Mouse (Mus musculus) gonadal fat pad, adult 2 months (tissue): ENCODE measurements at regions not wholly inside any gene's neighbourhood (a gene's known extent, or its start where the extent isn't known, plus 50 kb on each side); places are given as distances from the start of the nearest gene placed in this dataset.

ENCODE experiments used
- DNase-seq: peaks from one replicate; pipeline ENCODE4 v3.0.0-alpha.2; 2012; ENCODE audit warnings: low read depth

GRCm38 (mm10) chr10:17001320-17001719 lies 721.7 kb upstream of the Cited2 start:
- DNase-seq, result no peak

- DNase-seq, result no peak
These were observed 719.7 kb upstream of the Cited2 start for GRCm38 (mm10) chr10:17003123-17003849.

- DNase-seq, result peak; percentile 40
These were observed 714.3 kb upstream of the Cited2 start for GRCm38 (mm10) chr10:17008683-17009082.

- no peak for DNase-seq
These were observed 713.0 kb upstream of the Cited2 start for GRCm38 (mm10) chr10:17010047-17010446.

GRCm38 (mm10) chr10:17011876-17012275 lies 711.1 kb upstream of the Cited2 start:
- DNase-seq, result no peak

GRCm38 (mm10) chr10:17012541-17012975 lies 710.5 kb upstream of the Cited2 start:
- DNase-seq, result no peak

GRCm38 (mm10) chr10:17014826-17015225 lies 708.2 kb upstream of the Cited2 start:
- no peak for DNase-seq

GRCm38 (mm10) chr10:17016854-17017253 lies 706.2 kb upstream of the Cited2 start:
- DNase-seq, result no peak

- DNase-seq, result no peak
These were observed 700.5 kb upstream of the Cited2 start for GRCm38 (mm10) chr10:17022216-17023158.

- DNase-seq, result no peak
These were observed 699.3 kb upstream of the Cited2 start for GRCm38 (mm10) chr10:17023571-17024293.

- no peak for DNase-seq
These were observed 698.7 kb upstream of the Cited2 start for GRCm38 (mm10) chr10:17024294-17024665.

GRCm38 (mm10) chr10:17034892-17035775 lies 687.9 kb upstream of the Cited2 start:
- no peak for DNase-seq

- no peak for DNase-seq
These were observed 684.6 kb upstream of the Cited2 start for GRCm38 (mm10) chr10:17038259-17039043.

- DNase-seq, result no peak
These were observed 680.9 kb upstream of the Cited2 start for GRCm38 (mm10) chr10:17042090-17042489.

GRCm38 (mm10) chr10:17042973-17043372 lies 680.0 kb upstream of the Cited2 start:
- DNase-seq, result no peak

GRCm38 (mm10) chr10:17046765-17047164 lies 676.3 kb upstream of the Cited2 start:
- no peak for DNase-seq

GRCm38 (mm10) chr10:17072906-17073305 lies 650.1 kb upstream of the Cited2 start:
- no peak for DNase-seq

GRCm38 (mm10) chr10:17074013-17074401 lies 649.0 kb upstream of the Cited2 start:
- no peak for DNase-seq

- no peak for DNase-seq
These were observed 648.5 kb upstream of the Cited2 start for GRCm38 (mm10) chr10:17074402-17075027.

GRCm38 (mm10) chr10:17075147-17075546 lies 647.9 kb upstream of the Cited2 start:
- no peak for DNase-seq
